Mouse (Mus musculus) olfactory bulb, adult 2 months (tissue): ENCODE results near the gene Asb5.

Source experiments
- CTCF ChIP-seq: fragments of 200-500 bp; IDR thresholded peaks from 2 replicates; pipeline ENCODE4 v1.5.1; 2012; ENCODE audit warnings: low read depth, mild to moderate bottlenecking, low read length, moderate library complexity; ENCODE audit not compliant: insufficient read depth
- POLR2A ChIP-seq: fragments of 200-500 bp; IDR thresholded peaks from 2 replicates; pipeline ENCODE4 v1.6.1; 2012; ENCODE audit warnings: mild to moderate bottlenecking, low read depth, low read length, moderate library complexity; ENCODE audit not compliant: insufficient read depth

DNA sequence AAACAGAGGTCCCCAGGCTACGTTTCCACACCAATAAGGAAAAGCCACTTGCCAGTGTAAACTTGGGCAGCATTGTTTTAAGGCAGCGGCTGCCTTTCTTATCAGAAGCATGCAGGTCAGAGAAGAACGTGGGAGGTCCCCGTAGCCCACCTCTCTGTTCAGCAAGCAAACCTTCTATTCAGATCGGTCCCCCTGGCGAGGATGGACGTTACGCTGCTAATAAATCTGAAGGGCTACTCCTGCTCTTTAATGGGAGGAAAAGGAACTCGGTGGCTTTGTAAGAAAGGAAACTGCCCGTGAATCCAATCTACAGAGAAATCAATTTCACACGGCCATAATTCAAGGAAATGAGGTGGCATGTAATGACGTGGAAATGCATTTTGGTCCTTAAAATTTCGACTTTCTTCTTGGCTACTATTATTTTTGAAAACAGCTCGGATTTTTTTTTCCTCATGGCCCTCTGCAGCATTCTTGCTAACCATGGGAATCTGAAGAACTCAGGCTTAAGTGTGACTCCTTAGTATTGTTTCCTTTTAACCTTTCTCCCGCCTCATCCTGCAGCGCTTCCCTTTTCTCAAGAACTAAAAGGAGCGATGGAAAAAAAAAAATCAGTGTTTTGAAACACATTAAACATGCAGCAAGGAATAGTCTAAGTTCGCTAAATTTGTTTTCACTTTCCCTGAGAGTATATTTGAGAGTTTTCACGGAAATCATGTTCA, 42.7 kb upstream of the Asb5 start:
- TF ChIP-seq CTCF, result no peak
- TF ChIP-seq POLR2A, result no peak
